Mouse (Mus musculus): ENCODE measurements around the gene Meis3. TPM values are rescaled to one million over a fixed set of nuclear protein-coding genes. Genes with fewer than 3 reads are reported as not detected.

Meis3 gene
- polyA plus RNA-seq, 1 experiment, result 21.6 TPM

GRCm38 (mm10) chr7:16130956-16131634 is 43.8 kb upstream of the Meis3 start:
- Histone ChIP-seq H3K27ac (ENCODE audit: insufficient read depth, low read depth, low read length) (no peak overlapping the region), H3K36me3 (ENCODE audit: control insufficient read depth, insufficient read depth, low read length) (no peaks in the 10 kb centered on the region; the same call in 1 of the 2 replicates), H3K4me3 (ENCODE audit: low read depth, low read length) (no peak overlapping the region), H3K4me1 (ENCODE audit: control insufficient read depth, insufficient read depth, insufficient read length, low read length) (peaks cover 6% of the 10 kb centered on the region; the same call in 1 of the 2 replicates), H3K27me3 (ENCODE audit: control insufficient read depth, insufficient read depth, low read length) (peaks cover 10% of the 10 kb centered on the region)
- TF ChIP-seq CTCF (IDR thresholded peaks at IDR 0.05; ENCODE audit: extremely low read depth, insufficient read length, insufficient replicate concordance, low read depth, low read length), result no peak
- TF ChIP-seq POLR2A (IDR thresholded peaks at IDR 0.05; ENCODE audit: low read depth, low read length), result no peak
- 27% methylated on average over 13 of the region's 13 CpGs for WGBS

DNA sequence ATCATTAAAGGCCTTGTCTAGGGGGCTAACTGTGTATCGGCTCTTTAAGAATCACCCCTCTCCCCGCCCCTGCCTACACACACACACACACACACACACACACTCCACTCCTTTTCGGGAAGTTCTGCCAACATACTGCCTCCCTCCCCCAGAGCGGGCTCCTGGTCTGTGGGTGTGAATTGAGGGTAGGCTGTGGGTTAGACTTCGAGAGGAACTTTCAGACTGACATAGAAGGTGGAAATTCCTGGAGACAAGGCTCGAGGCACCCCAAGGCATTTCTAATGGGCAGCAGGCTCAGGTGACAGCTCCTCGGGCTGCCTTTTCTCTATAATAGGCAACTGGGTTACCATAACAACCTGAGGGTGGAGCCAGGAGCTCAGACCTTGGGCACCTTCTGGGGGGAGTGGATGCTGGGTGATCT is 42.7 kb upstream of the Meis3 start:
- TF ChIP-seq CTCF (IDR thresholded peaks at IDR 0.05; ENCODE audit: extremely low read depth, insufficient read length, insufficient replicate concordance, low read depth, low read length) (no peak), POLR2A (IDR thresholded peaks at IDR 0.05; ENCODE audit: low read depth, low read length) (no peak)
- Histone ChIP-seq H3K27ac (ENCODE audit: insufficient read depth, low read depth, low read length) (no peak overlapping the region), H3K4me1 (ENCODE audit: control insufficient read depth, insufficient read depth, insufficient read length, low read length) (peaks cover 6% of the 10 kb centered on the region; the same call in 1 of the 2 replicates), H3K27me3 (ENCODE audit: control insufficient read depth, insufficient read depth, low read length) (peaks cover 10% of the 10 kb centered on the region), H3K36me3 (ENCODE audit: control insufficient read depth, insufficient read depth, low read length) (no peaks in the 10 kb centered on the region), H3K4me3 (ENCODE audit: low read depth, low read length) (no peak overlapping the region)
- 6% methylated on average over 7 of the region's 7 CpGs for whole genome bisulfite sequencing

GRCm38 (mm10) chr7:16132926-16133325 is 42.0 kb upstream of the Meis3 start:
- no peaks in the 10 kb centered on the region for H3K36me3 ChIP-seq (ENCODE audit: control insufficient read depth, insufficient read depth, low read length)
- TF ChIP-seq POLR2A (IDR thresholded peaks at IDR 0.05; ENCODE audit: low read depth, low read length) (no peak), CTCF (IDR thresholded peaks at IDR 0.05; ENCODE audit: extremely low read depth, insufficient read length, insufficient replicate concordance, low read depth, low read length) (no peak)
- H3K27ac ChIP-seq (ENCODE audit: insufficient read depth, low read depth, low read length), result no peak overlapping the region
- no peak overlapping the region for H3K4me3 ChIP-seq (ENCODE audit: low read depth, low read length)
- peaks cover 10% of the 10 kb centered on the region for H3K27me3 ChIP-seq (ENCODE audit: control insufficient read depth, insufficient read depth, low read length)
- 51% methylated on average over 3 of the region's 3 CpGs for WGBS
- H3K4me1 ChIP-seq (ENCODE audit: control insufficient read depth, insufficient read depth, insufficient read length, low read length), result peaks cover 6% of the 10 kb centered on the region; the same call in 1 of the 2 replicates

- TF ChIP-seq POLR2A (IDR thresholded peaks at IDR 0.05; ENCODE audit: low read depth, low read length) (no peak), CTCF (IDR thresholded peaks at IDR 0.05; ENCODE audit: extremely low read depth, insufficient read length, insufficient replicate concordance, low read depth, low read length) (no peak)
- WGBS, result 91% methylated on average over 9 of the region's 9 CpGs
Observed at GRCm38 (mm10) chr7:16133691-16134090, 41.2 kb upstream of the Meis3 start.

GRCm38 (mm10) chr7:16134951-16135392 is 39.9 kb upstream of the Meis3 start:
- WGBS, result 60% methylated on average over 7 of the region's 7 CpGs
- no peak overlapping the region for H3K4me3 ChIP-seq (ENCODE audit: low read depth, low read length)
- peaks cover 10% of the 10 kb centered on the region for H3K27me3 ChIP-seq (ENCODE audit: control insufficient read depth, insufficient read depth, low read length)
- H3K36me3 ChIP-seq (ENCODE audit: control insufficient read depth, insufficient read depth, low read length), result no peaks in the 10 kb centered on the region
- H3K4me1 ChIP-seq (ENCODE audit: control insufficient read depth, insufficient read depth, insufficient read length, low read length), result peaks cover 3% of the 10 kb centered on the region; the same call in 1 of the 2 replicates
- no peak overlapping the region for H3K27ac ChIP-seq (ENCODE audit: insufficient read depth, low read depth, low read length)
- no peak for TF ChIP-seq CTCF (IDR thresholded peaks at IDR 0.05; ENCODE audit: extremely low read depth, insufficient read length, insufficient replicate concordance, low read depth, low read length)
- no peak for TF ChIP-seq POLR2A (IDR thresholded peaks at IDR 0.05; ENCODE audit: low read depth, low read length)

More at GRCm38 (mm10) chr7:16133691-16134090, 41.2 kb upstream of the Meis3 start:
- Histone ChIP-seq H3K36me3 (ENCODE audit: control insufficient read depth, insufficient read depth, low read length) (no peaks in the 10 kb centered on the region), H3K27ac (ENCODE audit: insufficient read depth, low read depth, low read length) (no peak overlapping the region), H3K27me3 (ENCODE audit: control insufficient read depth, insufficient read depth, low read length) (peaks cover 10% of the 10 kb centered on the region), H3K4me3 (ENCODE audit: low read depth, low read length) (no peak overlapping the region), H3K4me1 (ENCODE audit: control insufficient read depth, insufficient read depth, insufficient read length, low read length) (peaks cover 6% of the 10 kb centered on the region; the same call in 1 of the 2 replicates)

DNA sequence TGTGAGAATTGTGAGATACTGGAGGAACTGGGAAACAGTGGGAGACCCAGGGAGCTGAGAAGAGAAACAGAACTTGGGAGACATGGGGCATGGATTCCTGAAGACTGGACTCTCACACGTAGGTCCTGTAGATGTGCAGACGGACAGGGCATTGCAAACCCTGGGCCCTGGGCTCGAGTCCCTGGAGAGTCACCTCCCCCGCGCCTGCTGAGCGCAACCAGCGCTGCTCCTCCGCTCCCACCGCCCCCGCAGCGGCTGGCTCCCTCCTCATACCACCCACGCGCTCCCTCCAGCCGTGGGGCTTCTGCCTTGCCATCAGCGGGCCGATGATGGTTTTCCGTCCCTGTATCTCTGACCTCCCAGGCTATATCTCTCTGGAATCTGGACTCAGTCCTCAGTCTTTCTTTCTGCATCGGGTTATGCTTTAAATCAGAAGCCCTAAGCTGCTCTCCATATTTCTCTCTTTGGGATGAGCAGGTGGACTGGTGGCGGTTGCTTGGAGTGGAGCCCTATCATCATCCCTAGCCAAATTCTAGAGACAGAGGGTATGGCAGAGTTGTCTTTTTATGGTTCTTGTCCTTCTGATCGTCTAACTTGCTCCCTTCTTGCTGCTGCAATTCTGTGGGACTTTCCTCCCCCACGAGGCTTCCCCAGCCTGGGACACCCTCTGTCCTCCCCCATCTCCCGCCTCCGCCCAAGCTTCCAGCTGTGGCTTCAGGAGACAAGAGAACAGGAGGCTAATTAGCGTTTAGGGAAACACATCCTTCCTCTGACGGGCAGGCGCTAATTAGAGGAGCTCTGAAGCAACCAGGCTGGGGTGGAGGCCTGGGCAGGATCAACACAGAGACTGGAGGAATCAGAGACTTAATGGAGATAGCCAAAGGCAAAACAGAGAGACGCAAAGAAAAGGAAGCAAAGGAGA is 28.1 kb upstream of the Meis3 start:
- H3K4me1 ChIP-seq (ENCODE audit: control insufficient read depth, insufficient read depth, insufficient read length, low read length), result no peaks in the 10 kb centered on the region
- H3K36me3 ChIP-seq (ENCODE audit: control insufficient read depth, insufficient read depth, low read length), result no peaks in the 10 kb centered on the region
- no peak overlapping the region for H3K27ac ChIP-seq (ENCODE audit: insufficient read depth, low read depth, low read length)
- no peaks in the 10 kb centered on the region for H3K27me3 ChIP-seq (ENCODE audit: control insufficient read depth, insufficient read depth, low read length)
- no peak overlapping the region for H3K4me3 ChIP-seq (ENCODE audit: low read depth, low read length)
- 44% methylated on average over 27 of the region's 27 CpGs for WGBS
- no peak for TF ChIP-seq CTCF (IDR thresholded peaks at IDR 0.05; ENCODE audit: extremely low read depth, insufficient read length, insufficient replicate concordance, low read depth, low read length)
- no peak for TF ChIP-seq POLR2A (IDR thresholded peaks at IDR 0.05; ENCODE audit: low read depth, low read length)

GRCm38 (mm10) chr7:16147643-16148042 is 27.2 kb upstream of the Meis3 start:
- Histone ChIP-seq H3K27me3 (ENCODE audit: control insufficient read depth, insufficient read depth, low read length) (no peaks in the 10 kb centered on the region), H3K4me3 (ENCODE audit: low read depth, low read length) (no peak overlapping the region), H3K4me1 (ENCODE audit: control insufficient read depth, insufficient read depth, insufficient read length, low read length) (no peaks in the 10 kb centered on the region), H3K27ac (ENCODE audit: insufficient read depth, low read depth, low read length) (no peak overlapping the region), H3K36me3 (ENCODE audit: control insufficient read depth, insufficient read depth, low read length) (no peaks in the 10 kb centered on the region)
- 15% methylated on average over 15 of the region's 15 CpGs for WGBS
- TF ChIP-seq CTCF (IDR thresholded peaks at IDR 0.05; ENCODE audit: extremely low read depth, insufficient read length, insufficient replicate concordance, low read depth, low read length) (no peak), POLR2A (IDR thresholded peaks at IDR 0.05; ENCODE audit: low read depth, low read length) (no peak)
